Mouse (Mus musculus) kidney, embryonic 15.5 days (tissue): ENCODE results near the gene Duoxa1. TPM values are rescaled to one million over a fixed set of nuclear protein-coding genes. Genes with fewer than 3 reads are reported as not detected.
A peak's percentile ranks its signal among the peaks of the same experiment; 100 is the strongest.
"Not testable (repeated sequence)": the region's sequence is repeated elsewhere in the genome, so short reads cannot be mapped to it uniquely, and the experiment has no call there.

Source experiments
- ATAC-seq: fragments of 200-750 bp; cut with Nextera tagmentation; replicated peaks from 2 replicates; pipeline ENCODE4 v1.8.0; 2017; ENCODE audit warnings: moderate TSS enrichment; ENCODE audit not compliant: low FRiP score
- H3K27ac ChIP-seq: fragments of 300-500 bp; sonication (generic); 2 replicates; pipeline ENCODE4 v1.5.1; 2015; ENCODE audit warnings: mild to moderate bottlenecking, inconsistent platforms
- H3K27me3 ChIP-seq: fragments of 300-500 bp; sonication (generic); 2 replicates; pipeline ENCODE4 v1.6.1; 2015; ENCODE audit warnings: inconsistent platforms
- H3K36me3 ChIP-seq: fragments of 300-500 bp; sonication (generic); 2 replicates; pipeline ENCODE4 v1.6.1; 2015; ENCODE audit warnings: inconsistent platforms
- H3K4me1 ChIP-seq: fragments of 300-500 bp; sonication (generic); 2 replicates; pipeline ENCODE4 v1.6.1; 2015; ENCODE audit warnings: inconsistent platforms
- H3K4me2 ChIP-seq: fragments of 300-500 bp; sonication (generic); 2 replicates; pipeline ENCODE4 v1.6.1; 2015; ENCODE audit warnings: moderate library complexity, mild to moderate bottlenecking, inconsistent platforms
- H3K4me3 ChIP-seq: fragments of 300-500 bp; sonication (generic); replicated peaks from 2 replicates; pipeline ENCODE4 v1.5.1; 2015; ENCODE audit warnings: mild to moderate bottlenecking, inconsistent platforms
- H3K9ac ChIP-seq: fragments of 300-500 bp; sonication (generic); 2 replicates; pipeline ENCODE4 v1.6.1; 2015; ENCODE audit warnings: mild to moderate bottlenecking, inconsistent platforms
- H3K9me3 ChIP-seq: fragments of 300-500 bp; sonication (generic); replicated peaks from 2 replicates; pipeline ENCODE4 v1.6.1; 2016; ENCODE audit warnings: inconsistent platforms
- WGBS: fragments of 180-500 bp; shearing (Covaris S2); methylation state at CpG from one replicate; pipeline ENCODE4 v1.1.7; 2015; ENCODE audit warnings: mixed read lengths; 5-methylcytosine and 5-hydroxymethylcytosine counted together
- polyA plus RNA-seq: library from polyadenylated mRNA; unstranded; fragments of >200 nt; fragmentation: Nextera tagmentation; extraction: Ambion mirVana; gene quantifications from 2 replicates; pipeline ENCODE4 v1.2.1, GENCODE M21; 2015

The Duoxa1 gene
- polyA plus RNA-seq, 1 experiment from 2014 or later, result 0.10 TPM

GRCm38 (mm10) chr2:122351156-122351930 is 37.8 kb upstream of the Duoxa1 start:
- Histone ChIP-seq H3K27ac (peak overlapping the region; percentile 46), H3K4me2 (no peak overlapping the region), H3K36me3 (peaks cover 8% of the 10 kb centered on the region), H3K4me1 (peaks cover 39% of the 10 kb centered on the region), H3K27me3 (no peaks in the 10 kb centered on the region), H3K9ac (no peak overlapping the region), H3K9me3 (no peaks in the 10 kb centered on the region), H3K4me3 (no peak overlapping the region)
- no peak for ATAC-seq
- 73% methylated on average over 5 of the region's 5 CpGs for WGBS

GRCm38 (mm10) chr2:122349136-122349785 is 35.7 kb upstream of the Duoxa1 start:
- Histone ChIP-seq H3K9me3 (no peaks in the 10 kb centered on the region), H3K4me3 (peak overlapping the region; percentile 70), H3K27ac (peak overlapping the region; percentile 99), H3K27me3 (no peaks in the 10 kb centered on the region), H3K36me3 (no peaks in the 10 kb centered on the region), H3K4me1 (peaks cover 39% of the 10 kb centered on the region), H3K9ac (peak overlapping the region; percentile 90), H3K4me2 (peak overlapping the region; percentile 83)
- WGBS, result 10% methylated on average over 14 of the region's 14 CpGs
- peak; percentile 63 for ATAC-seq

GRCm38 (mm10) chr2:122348531-122349131 is 35.1 kb upstream of the Duoxa1 start:
- Histone ChIP-seq H3K27me3 (no peaks in the 10 kb centered on the region), H3K9ac (peak overlapping the region; percentile 90), H3K27ac (peak overlapping the region; percentile 99), H3K4me3 (peak overlapping the region; percentile 70), H3K4me1 (peaks cover 36% of the 10 kb centered on the region), H3K9me3 (no peaks in the 10 kb centered on the region), H3K36me3 (no peaks in the 10 kb centered on the region), H3K4me2 (peak overlapping the region; percentile 83)
- peak; percentile 93 for ATAC-seq
- under 1% methylated on average over 63 of the region's 63 CpGs for WGBS

GRCm38 (mm10) chr2:122347257-122347656 is 33.7 kb upstream of the Duoxa1 start:
- H3K9me3 ChIP-seq, result no peaks in the 10 kb centered on the region
- no peaks in the 10 kb centered on the region for H3K27me3 ChIP-seq
- no peak overlapping the region for H3K4me3 ChIP-seq
- no peaks in the 10 kb centered on the region for H3K36me3 ChIP-seq
- WGBS, result 97% methylated on average over 3 of the region's 3 CpGs
- no peak overlapping the region for H3K9ac ChIP-seq
- H3K4me1 ChIP-seq, result peaks cover 33% of the 10 kb centered on the region
- ATAC-seq, result no peak
- H3K4me2 ChIP-seq, result no peak overlapping the region
- H3K27ac ChIP-seq, result no peak overlapping the region

- peaks cover 22% of the 10 kb centered on the region for H3K4me1 ChIP-seq
- H3K27me3 ChIP-seq, ATAC-seq, H3K4me3 ChIP-seq, H3K36me3 ChIP-seq, H3K9me3 ChIP-seq, H3K27ac ChIP-seq, H3K9ac ChIP-seq, H3K4me2 ChIP-seq: not testable (repeated sequence)
- WGBS, result 78% methylated on average over 6 of the region's 6 CpGs
These were observed 32.6 kb upstream of the Duoxa1 start for GRCm38 (mm10) chr2:122346164-122346563.

GRCm38 (mm10) chr2:122345106-122345893 is 31.8 kb upstream of the Duoxa1 start:
- H3K9ac ChIP-seq, result no peak overlapping the region
- ATAC-seq, result no peak
- H3K4me1 ChIP-seq, result peaks cover 19% of the 10 kb centered on the region
- H3K4me3 ChIP-seq, result no peak overlapping the region
- no peaks in the 10 kb centered on the region for H3K36me3 ChIP-seq
- no peak overlapping the region for H3K27ac ChIP-seq
- WGBS, result 78% methylated on average over 6 of the region's 6 CpGs
- H3K4me2 ChIP-seq, result no peak overlapping the region
- H3K9me3 ChIP-seq, result no peaks in the 10 kb centered on the region
- no peaks in the 10 kb centered on the region for H3K27me3 ChIP-seq

- H3K9ac ChIP-seq, result no peak overlapping the region
- H3K27ac ChIP-seq, result no peak overlapping the region
- H3K4me1 ChIP-seq, result no peaks in the 10 kb centered on the region
- no peak for ATAC-seq
- WGBS, result 61% methylated on average over 21 of the region's 21 CpGs
- no peaks in the 10 kb centered on the region for H3K36me3 ChIP-seq
- H3K4me3 ChIP-seq, result no peak overlapping the region
- H3K27me3 ChIP-seq, result peaks cover 7% of the 10 kb centered on the region; the same call in 1 of the 2 replicates
- no peaks in the 10 kb centered on the region for H3K9me3 ChIP-seq
- peak overlapping the region; percentile 32 for H3K4me2 ChIP-seq
These were observed 23.8 kb upstream of the Duoxa1 start for GRCm38 (mm10) chr2:122337291-122337690.

- Histone ChIP-seq H3K4me3 (no peak overlapping the region), H3K27ac (no peak overlapping the region), H3K36me3 (no peaks in the 10 kb centered on the region), H3K4me2 (no peak overlapping the region), H3K4me1 (no peaks in the 10 kb centered on the region), H3K27me3 (peaks cover 7% of the 10 kb centered on the region; the same call in 1 of the 2 replicates), H3K9ac (no peak overlapping the region), H3K9me3 (no peaks in the 10 kb centered on the region)
- WGBS, result 68% methylated on average over 3 of the region's 3 CpGs
- ATAC-seq, result no peak
These were observed 20.6 kb upstream of the Duoxa1 start for GRCm38 (mm10) chr2:122334170-122334569.

GRCm38 (mm10) chr2:122332222-122332621 is 18.7 kb upstream of the Duoxa1 start:
- Histone ChIP-seq H3K27ac (no peak overlapping the region), H3K4me2 (no peak overlapping the region), H3K4me3 (no peak overlapping the region), H3K4me1 (no peaks in the 10 kb centered on the region), H3K9ac (no peak overlapping the region), H3K36me3 (no peaks in the 10 kb centered on the region), H3K9me3 (no peaks in the 10 kb centered on the region), H3K27me3 (0 out of 2 replicates have a peak, but pooled peaks cover 2% of the 10 kb centered on the region)
- 83% methylated on average over 3 of the region's 3 CpGs for WGBS
- no peak for ATAC-seq

- ATAC-seq, H3K9me3 ChIP-seq, H3K36me3 ChIP-seq, H3K4me1 ChIP-seq, H3K4me2 ChIP-seq, H3K9ac ChIP-seq, H3K27me3 ChIP-seq, H3K27ac ChIP-seq, H3K4me3 ChIP-seq: not testable (repeated sequence)
- WGBS, result 81% methylated on average over 6 of the region's 6 CpGs
These were observed 16.8 kb upstream of the Duoxa1 start for GRCm38 (mm10) chr2:122330317-122330716.

- 53% methylated on average over 3 of the region's 3 CpGs for WGBS
- Histone ChIP-seq H3K4me1 (no peaks in the 10 kb centered on the region), H3K27me3 (no peaks in the 10 kb centered on the region), H3K27ac (no peak overlapping the region), H3K9ac (no peak overlapping the region), H3K4me2 (no peak overlapping the region), H3K36me3 (no peaks in the 10 kb centered on the region), H3K4me3 (no peak overlapping the region), H3K9me3 (no peaks in the 10 kb centered on the region)
- no peak for ATAC-seq
These were observed 14.5 kb upstream of the Duoxa1 start for GRCm38 (mm10) chr2:122327986-122328385.
